Mouse (Mus musculus) v-Abl transformed pro-B cells (cell line): ENCODE data around the gene Ccdc27.

Experiments
- in situ Hi-C, 2 experiments: fragments of 400-800 bp; cut with MboI; formaldehyde crosslinking; loops; one replicate each; pipeline ENCODE4 v1.15.1; 2025; ENCODE audit not compliant: unreplicated experiment in 2 of 2

Ccdc27 gene

DNA sequence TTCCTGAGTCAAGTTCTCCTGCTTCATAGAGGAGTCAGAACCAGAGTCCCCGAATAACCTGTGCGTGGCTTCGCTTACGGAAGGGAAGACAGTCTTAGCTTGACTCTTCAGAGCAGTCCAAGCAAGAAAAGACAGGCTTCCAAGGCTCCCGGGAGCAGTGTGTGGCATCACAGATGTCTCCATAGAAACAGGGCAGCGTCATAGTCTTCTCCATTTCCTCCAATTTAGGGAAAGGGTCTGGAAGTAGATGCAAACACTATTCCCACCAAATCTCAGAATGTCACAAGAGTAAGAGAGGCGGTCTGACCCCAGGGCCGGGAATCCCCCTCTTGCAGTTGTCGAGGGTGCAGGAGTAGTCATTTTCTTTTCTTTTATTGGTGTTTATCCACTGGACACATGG lies at the start of gene Ccdc27:
Gene Ccdc27 (minus strand): TSS at position 101 of the 400 bp plus-strand sequence.
- in situ Hi-C loops, result loop anchor here in 1 of 2 experiments (25.0 kb wide), 1 partner anchor 770 kb away; no protein-coding TSS in a partner anchor

DNA sequence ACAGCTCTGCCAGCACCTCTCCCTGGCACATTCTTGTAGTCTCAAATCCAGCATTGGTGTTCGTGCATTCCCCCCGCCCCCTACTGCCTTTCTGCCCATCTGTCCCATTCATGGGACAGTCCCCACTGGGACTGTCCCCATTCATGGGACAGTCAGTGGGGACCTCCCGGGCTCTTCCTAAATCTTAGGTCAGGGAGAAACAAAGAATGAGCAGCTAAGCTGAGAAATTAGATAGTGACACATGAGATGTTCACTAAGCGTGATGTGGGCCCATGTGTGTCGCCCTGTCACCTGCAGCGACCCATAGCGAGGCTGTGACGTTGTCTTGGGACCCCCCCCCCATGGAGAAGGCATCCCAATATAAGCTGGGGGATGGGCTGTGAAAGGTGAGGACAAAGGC lies 48.9 kb upstream of the Ccdc27 start:
- in situ Hi-C loops, result no loop called here

DNA sequence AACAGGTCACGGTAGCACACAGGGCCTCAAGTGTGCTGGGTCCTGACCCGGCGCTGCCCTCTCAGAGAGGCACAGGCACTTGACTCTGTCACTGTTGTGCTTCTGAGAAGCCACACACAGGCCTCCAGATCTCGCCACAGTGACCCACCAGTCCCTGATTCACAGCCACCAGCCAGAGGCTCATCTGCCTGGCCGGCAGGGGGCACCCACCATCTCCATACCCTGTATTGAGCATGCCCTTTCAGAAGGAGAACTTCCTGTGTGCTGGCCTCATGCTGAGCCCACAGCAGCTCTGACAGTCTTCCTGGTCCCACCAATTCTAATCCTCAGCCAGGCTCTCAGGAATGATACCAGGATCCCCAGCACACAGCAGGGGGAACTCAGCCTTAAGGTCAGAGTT lies 46.7 kb upstream of the Ccdc27 start:
- in situ Hi-C loops, result no loop called here

DNA sequence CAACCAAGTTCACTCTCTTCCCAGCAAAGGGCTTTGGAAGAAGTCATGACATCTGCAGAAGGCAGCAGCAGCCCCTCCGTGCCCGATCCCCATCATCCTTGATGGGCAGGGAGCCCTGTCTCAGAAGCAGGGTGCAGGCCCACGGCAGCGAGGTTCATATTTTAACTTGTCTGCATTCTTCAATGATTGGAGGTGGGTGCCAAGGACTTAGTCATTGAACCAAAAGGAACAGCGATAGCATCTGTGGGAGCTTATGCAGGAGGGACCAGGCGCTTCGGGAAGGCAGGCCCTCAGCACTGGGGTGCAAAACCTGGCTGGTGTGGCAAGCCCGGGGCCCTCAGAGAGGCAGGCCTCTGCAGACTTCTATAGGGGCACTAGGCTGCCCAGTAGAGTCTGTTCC lies 44.0 kb upstream of the Ccdc27 start:
- in situ Hi-C loops, result no loop called here

DNA sequence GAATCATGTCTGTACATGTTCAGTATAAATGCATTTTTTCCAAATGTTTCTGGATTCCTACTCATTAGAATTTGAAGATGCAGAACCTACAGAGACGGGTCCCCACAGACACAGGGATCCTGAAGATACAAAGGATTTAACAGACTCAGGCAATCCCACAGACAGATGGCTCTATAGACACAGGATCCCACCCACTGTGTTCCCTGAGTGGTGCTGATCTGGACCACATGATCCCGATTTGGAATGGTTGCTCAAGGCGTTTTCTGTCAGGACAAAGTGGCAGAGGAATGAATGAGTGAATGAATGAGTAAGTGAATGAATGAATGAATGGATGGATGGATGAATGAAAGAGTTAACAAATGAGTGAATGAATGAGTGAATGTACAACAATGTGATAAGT lies 43.4 kb upstream of the Ccdc27 start:
- in situ Hi-C loops, result no loop called here

DNA sequence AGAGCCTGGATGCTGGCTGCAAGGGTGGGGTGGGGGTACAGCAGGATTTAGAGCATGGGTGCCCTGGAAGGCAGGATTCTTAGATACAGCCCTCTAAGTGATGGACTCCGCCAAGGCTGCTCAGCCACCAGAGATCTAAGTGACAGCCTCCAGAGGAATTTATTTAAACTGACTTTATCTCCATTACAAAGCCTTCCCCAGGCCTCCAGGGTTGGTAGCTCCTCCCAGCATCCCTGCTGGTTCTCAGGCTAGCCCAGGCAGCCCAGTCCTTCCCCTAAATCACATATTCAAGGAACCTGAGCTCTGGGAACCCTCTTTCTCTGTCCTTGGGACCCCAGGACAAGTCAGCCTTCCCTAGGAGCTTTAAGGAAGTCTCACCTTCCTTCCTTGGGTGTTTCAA lies 39.5 kb upstream of the Ccdc27 start:
- in situ Hi-C loops, result no loop called here

DNA sequence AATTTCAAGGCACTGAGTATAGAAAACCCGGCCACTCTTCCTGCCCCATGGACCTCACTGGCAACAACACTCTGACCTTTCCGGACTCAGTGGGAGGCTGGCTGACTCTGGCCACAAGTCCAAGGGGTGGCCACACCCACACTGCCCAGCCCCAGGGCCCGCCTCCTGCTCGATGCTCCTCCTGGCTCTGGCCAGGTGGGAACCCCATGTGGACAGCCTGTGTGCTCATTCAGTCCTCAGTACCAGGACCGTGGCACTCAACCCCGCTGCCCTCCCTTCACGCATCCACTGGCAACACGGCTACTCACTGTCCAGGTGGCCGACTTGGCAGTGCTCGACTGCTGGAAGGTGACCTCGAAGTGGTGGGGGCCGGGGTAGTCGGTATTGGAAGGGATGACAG lies 38.5 kb upstream of the Ccdc27 start:
- in situ Hi-C loops, result no loop called here

DNA sequence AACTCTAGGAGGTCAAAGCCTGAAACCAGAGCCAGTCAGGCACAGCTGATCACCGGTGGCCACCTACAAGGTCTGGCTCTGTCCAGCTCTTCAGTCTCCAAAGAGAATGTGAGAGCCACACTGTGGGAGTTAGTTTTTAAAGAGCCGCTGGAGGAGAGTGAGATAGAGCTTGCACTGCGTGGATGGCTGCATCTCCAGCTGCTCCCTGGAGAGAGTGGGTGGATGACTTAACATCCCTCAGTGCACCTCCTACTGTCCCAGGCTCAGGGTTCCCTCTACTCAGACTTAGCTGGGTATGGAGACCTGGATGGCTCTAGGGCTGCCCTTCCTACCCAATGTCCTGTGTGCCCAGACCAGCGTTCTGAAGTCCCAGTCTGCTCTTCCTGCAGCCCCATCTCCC lies 37.7 kb upstream of the Ccdc27 start:
- in situ Hi-C loops, result no loop called here

DNA sequence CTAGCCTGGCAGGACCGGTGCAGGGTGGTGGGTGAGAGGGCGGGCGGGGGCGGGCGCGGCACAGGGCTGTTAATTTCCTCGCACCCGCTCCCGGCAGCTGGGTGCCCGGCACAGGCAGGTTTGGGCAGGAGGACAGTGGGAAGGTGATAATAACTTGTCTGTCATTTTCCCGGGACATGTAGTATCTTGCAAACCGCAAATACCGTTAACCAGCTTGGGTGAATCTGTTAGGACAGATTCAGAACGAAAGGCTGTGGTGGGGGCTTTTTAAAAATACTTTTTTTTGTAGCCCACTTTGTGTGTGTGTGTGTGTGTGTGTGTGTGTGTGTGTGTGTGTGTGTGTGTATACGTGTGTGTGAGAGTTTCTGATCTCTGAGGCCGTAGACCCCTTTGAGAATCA lies 29.5 kb upstream of the Ccdc27 start:
- in situ Hi-C loops, result no loop called here

DNA sequence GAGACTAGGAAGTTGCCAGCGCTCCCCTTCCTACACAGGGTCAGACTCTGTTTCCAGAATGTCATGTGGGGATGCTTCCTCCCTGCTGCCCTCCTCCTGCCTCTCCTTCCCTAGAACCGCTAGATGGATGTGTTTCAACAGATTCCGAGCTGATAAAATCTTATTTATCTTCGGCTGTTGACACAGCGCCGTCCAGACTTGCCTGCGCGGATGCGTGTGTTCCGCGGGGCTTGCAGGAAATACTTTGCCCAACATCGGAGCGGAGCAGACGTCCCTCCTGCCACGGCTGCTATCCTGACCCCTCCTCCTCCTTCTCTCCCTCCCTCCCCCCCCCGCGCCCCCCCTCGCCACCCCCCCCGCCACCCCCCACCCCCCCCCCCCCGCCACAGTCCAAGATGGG lies 29.0 kb upstream of the Ccdc27 start:
- in situ Hi-C loops, result no loop called here

DNA sequence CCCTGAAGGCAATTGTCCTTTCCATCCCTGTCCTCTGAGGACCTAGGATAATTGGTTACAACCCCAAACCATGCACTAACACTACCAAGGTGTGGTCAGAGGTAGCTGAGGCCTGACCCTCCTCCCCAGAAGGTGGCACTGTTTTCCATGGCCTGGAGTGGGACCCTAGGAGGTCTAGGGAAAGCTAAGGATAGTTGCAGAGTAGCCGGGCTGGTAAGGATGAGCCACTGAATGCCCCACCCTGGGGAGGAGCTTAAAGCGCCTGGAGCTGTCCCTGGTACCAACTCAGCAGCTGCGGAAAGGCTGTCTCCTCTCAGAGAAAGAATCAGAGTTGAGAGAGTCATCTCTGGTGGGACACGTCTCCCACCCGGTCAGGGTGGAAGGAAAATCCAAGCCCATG lies 28.4 kb upstream of the Ccdc27 start:
- in situ Hi-C loops, result no loop called here

DNA sequence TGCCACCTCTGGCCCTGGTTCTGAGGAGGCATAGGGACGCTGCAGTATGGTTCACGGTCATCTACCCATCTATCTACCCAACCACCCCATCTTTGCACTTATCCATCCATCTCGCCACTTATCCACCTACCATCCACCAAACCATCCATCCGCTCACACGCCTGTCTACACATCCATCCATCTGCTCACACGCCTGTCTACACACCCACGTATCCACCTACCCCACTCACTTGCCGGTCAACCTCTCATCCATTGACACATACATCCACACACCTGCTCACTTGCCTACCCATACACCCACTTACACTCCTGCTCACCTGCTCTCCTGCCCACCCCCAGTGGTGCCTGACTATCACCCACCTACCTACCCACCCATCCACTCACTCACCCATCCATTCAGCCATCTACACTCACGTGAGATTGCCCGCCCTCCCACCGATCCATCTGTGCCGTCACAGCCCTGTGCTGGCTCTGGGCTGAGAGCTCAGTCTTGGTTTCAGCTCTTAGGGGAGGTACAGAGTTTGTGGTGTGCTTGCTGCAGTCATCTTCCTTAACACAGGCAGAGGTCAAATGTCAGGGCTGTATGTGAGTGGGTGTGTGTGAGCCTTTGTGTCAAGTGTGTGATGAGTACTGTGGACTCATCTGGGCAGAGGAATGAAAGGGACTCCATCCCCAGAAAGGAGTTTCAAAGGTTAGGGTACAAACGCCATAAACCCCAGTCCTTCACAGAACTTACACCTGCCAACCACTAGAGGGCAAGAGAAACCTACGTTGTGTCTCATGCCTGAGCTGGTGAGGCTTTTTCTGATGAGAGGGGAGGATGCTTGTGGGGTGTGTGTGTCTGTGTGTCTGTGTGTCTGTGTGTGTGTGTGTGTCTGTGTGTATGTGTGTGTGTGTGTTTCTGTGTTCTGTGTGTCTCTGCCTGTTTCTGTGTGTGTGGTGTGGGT lies 22.6 kb upstream of the Ccdc27 start:
- in situ Hi-C loops, result loop anchor here (5.0 to 10.0 kb wide), 2 partner anchors 142 to 760 kb away; no protein-coding TSS in a partner anchor

DNA sequence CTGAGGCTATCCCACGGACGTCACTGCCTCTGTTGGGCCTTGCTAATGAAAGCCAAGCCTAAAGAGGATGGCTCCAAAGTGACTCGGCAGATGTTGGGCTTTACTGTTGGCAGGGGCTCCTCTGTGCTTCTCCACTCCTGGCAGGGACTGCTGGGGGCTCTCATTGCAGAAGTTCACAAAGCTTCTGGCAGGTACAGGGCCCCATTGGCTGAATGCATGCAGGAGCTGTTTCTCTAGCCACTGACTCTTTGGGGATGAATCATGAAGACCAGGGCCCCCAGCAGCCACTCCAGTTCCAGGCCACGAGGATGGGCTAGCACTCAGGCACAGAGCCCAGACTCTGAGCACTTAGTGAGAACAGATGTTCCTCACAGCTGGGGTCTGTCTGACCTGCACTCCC lies 15.2 kb upstream of the Ccdc27 start:
- in situ Hi-C loops, result no loop called here

DNA sequence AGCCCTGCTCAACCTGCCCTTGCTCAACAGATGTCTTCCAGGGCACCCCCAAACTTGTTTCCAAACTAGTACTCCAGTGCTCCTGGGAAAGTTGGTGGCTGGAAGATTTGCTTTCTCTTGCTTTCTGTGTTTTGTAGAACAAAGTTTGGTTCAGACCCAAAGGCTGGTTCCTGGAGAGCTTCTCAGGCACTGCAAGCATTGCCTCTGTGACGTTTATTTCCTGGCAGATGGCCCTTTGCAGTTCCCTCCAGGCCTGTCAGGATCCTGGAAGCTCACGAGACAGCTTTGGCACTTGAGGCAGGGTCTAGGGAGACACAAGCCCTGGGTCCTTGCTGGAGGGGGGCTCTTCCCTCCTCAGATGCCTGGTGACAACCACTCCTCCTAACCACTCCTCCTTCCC lies 14.2 kb upstream of the Ccdc27 start:
- in situ Hi-C loops, result no loop called here

DNA sequence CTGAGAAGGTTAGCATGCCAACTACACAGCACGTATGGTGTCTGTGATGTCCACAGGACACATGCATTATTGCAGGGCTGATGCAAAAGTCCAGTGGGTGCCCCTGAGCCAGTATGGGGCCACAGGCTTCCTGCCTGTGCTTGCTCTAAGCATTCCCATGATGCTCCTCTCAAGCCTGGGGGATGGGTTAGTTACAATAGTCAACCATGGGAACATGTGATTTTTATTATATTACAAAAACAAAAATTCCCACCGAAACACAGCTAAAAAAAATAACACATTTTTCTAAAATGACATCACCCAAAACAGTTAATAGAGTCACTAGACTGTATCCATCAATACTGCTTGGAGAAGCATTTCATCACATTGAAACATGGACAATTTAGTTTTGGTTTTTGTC lies 13.6 kb upstream of the Ccdc27 start:
- in situ Hi-C loops, result no loop called here

DNA sequence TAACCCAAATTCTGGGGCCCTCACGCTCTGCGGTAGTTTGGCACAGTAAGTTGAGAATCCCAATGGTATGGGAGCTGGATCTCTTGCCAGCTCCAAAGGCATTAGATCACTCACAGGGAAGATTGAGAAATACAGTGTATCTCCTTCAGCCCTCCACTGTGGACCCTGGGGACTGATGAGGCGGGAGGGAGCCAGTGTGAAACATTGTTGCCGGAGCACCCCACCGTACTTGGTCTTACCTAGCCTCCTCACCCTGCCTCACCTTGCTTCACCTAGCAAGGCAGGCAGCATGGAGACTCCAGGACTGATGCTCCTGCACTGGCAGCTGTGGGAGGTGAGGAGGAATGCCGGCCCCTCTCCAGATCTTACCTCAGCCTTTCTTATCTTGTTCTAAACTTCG lies 13.0 kb upstream of the Ccdc27 start:
- in situ Hi-C loops, result no loop called here

DNA sequence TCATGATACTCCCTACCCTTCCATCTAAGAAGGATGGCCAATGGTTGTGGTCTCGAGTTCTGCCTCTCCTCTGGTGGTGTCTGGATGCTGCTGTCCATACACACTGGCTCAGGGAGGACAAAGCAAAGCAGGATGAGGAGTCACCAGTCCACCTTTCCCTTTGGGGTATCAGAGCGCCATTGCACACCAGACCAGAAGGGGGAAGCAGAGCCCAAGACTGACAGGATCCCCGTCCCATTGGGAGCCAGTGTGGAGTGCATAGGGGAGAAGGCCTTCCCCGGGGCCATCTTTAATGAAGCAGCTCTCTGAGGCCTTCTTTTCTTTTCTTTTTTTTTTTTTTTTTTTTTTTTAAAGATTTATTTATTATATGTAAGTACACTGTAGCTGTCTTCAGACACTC lies 10.6 kb upstream of the Ccdc27 start:
- in situ Hi-C loops, result no loop called here

DNA sequence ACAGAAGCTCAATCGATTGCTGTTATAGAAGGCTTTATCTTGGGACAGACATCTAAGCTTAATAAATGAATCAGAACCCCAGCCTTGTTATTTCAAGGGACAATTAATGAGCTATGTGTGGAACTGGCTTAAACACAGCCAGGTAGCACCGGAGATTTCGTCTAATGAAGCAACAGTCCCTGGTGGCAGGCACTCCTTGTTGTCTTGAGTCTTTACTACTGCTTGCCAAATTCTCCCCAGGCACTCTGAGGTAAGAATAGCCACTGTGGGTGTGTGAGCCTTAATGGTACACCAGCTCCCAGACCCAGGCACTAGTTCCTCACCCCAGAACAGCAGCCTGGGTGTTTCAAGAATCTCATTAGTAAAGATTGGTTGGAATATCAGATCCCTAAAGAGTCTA lies 8.9 kb upstream of the Ccdc27 start:
- in situ Hi-C loops, result no loop called here

DNA sequence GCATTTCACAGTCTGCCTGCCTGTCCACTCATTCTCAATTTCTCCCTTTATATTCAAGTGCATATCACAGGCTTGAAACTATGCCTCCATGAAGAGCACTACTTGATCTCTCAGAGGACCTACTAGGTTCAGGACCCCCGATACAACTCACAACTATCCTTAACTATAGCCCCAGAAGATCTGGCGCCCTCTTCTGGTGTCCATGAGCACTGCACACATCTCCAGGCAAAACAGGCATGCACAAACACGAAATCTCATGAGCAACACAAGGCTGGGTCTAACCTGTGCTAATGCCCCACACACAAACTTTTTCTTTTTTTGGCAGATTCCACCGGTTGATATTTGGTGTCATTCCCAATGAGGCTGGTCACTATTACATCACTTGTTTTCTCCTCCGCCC lies 3.4 kb upstream of the Ccdc27 start:
- in situ Hi-C loops, result loop anchor here in 1 of 2 experiments (25.0 kb wide), 1 partner anchor 766 kb away; no protein-coding TSS in a partner anchor

DNA sequence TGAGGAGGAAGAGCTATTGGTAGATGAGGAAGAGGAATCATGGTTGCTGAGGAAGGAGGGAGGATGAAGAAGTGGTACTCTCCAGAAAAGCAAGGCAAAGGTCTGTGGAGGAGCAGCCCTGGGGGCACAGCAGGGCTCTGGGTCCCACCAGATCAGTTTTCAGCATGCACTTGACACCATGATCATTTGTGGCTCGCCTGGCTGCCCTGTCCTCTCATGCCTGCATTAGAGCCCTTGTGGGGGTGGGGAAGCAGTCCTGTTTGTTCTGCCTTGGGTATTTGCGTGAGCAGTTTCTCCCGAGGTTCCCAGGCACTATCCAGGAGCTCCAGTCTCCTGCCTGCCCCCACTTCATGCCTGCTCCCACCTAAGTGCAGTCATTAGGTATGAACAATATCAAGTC lies 5.4 kb downstream of the Ccdc27 start:
- in situ Hi-C loops, result loop anchor here in 1 of 2 experiments (25.0 kb wide), 1 partner anchor 775 kb away; no protein-coding TSS in a partner anchor

DNA sequence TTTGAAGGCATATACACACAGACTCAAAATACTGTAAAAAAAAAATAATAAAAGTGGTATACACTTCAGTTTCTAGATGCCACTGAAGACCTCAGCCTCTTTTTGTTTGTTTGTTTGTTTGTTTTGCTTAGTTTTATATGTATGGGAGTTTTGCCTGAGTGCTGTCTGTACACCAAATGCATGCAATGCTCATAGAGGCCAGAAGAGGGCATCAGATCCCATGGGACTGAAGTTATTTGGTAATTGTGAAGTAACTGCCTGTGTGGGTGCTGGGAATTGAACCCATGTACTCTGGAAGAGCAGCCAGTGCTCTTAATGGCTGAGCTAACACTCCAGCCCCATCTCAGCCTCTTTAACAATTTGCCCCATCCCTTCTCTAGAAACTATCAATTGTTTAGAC lies 13.8 kb downstream of the Ccdc27 start:
- in situ Hi-C loops, result loop anchor here in 1 of 2 experiments (25.0 kb wide), 1 partner anchor 784 kb away; no protein-coding TSS in a partner anchor

DNA sequence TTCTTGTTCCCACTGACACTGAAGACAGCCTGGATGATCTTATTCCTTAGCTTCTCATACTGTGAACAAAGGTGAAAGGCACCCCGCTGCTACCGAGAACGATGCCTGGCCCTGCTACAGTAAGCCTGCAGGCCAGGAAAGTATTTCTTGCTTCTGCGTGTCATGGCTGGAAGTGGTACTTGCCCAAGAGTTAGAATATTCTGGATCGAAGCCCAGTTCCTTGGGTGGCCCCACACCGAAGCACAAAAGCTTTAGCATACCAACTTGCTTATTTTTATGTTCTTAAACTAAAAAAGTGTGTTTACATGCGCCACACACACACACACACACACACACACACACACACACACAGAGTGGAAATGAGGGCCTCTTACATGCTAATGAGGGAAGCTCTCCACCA lies 14.4 kb downstream of the Ccdc27 start:
- in situ Hi-C loops, result loop anchor here in 1 of 2 experiments (25.0 kb wide), 1 partner anchor 784 kb away; no protein-coding TSS in a partner anchor
